Mouse (Mus musculus) MEL (cell line): ENCODE measurements around the gene Tgif1. TPM values are rescaled to one million over a fixed set of nuclear protein-coding genes. Genes with fewer than 3 reads are reported as not detected.

ENCODE experiments used
- DNase-seq: peaks from one replicate; pipeline ENCODE4 v3.0.0; 2011; ENCODE audit warnings: low read depth, low spot score
- H3K27ac ChIP-seq: 2 replicates; pipeline ENCODE4 v1.5.1; 2012; ENCODE audit warnings: low read depth, mild to moderate bottlenecking, control low read depth, low read length, moderate library complexity; ENCODE audit not compliant: control insufficient read depth
- H3K27me3 ChIP-seq, 2 experiments: fragments of 150-350 bp in 1 of 2; sonication (generic) in 1 of 2; 2 replicates each; pipeline ENCODE4 v1.6.1; 2012; ENCODE audit warnings: low read length in 2 of 2, mild to moderate bottlenecking in 2 of 2, improper control_type of control experiment in 1 of 2, moderate library complexity in 1 of 2; ENCODE audit not compliant: insufficient read depth in 2 of 2, control insufficient read depth in 1 of 2
- H3K36me3 ChIP-seq, 2 experiments: 2 replicates each; pipeline ENCODE4 v1.6.1; 2012 to 2014; ENCODE audit warnings: low read length in 2 of 2, improper control_type of control experiment in 1 of 2, inconsistent platforms in 1 of 2, mild to moderate bottlenecking in 1 of 2; ENCODE audit not compliant: insufficient read depth in 2 of 2, control insufficient read depth in 1 of 2
- H3K4me1 ChIP-seq, 2 experiments: fragments of 150-350 bp in 1 of 2; sonication (generic) in 1 of 2; 2 replicates each; pipeline ENCODE4 v1.6.1; 2012; ENCODE audit warnings: low read length in 2 of 2, improper control_type of control experiment in 1 of 2, mild to moderate bottlenecking in 1 of 2; ENCODE audit not compliant: insufficient read depth in 2 of 2, control insufficient read depth in 1 of 2
- H3K4me3 ChIP-seq, 2 experiments: fragments of 150-350 bp in 1 of 2; sonication (generic) in 1 of 2; 2 replicates each; pipeline ENCODE4 v1.5.1; 2012; ENCODE audit warnings: low read depth in 2 of 2, low read length in 2 of 2, mild to moderate bottlenecking in 2 of 2, moderate library complexity in 2 of 2, control low read depth in 1 of 2, improper control_type of control experiment in 1 of 2; ENCODE audit not compliant: control insufficient read depth in 1 of 2, insufficient read depth in 1 of 2
- H3K79me2 ChIP-seq: 2 replicates; pipeline ENCODE4 v1.6.1; 2012; ENCODE audit warnings: mild to moderate bottlenecking, low read length, moderate library complexity; ENCODE audit not compliant: control insufficient read depth, poor library complexity, insufficient read depth
- H3K9ac ChIP-seq: 2 replicates; pipeline ENCODE4 v1.6.1; 2012; ENCODE audit warnings: low read depth, mild to moderate bottlenecking, control low read depth, low read length, moderate library complexity; ENCODE audit not compliant: control insufficient read depth, poor library complexity, severe bottlenecking
- H3K9me3 ChIP-seq: fragments of 150-350 bp; sonication (generic); replicated peaks from 2 replicates; pipeline ENCODE4 v1.6.1; 2012; ENCODE audit warnings: mild to moderate bottlenecking, low read length, improper control_type of control experiment, moderate library complexity; ENCODE audit not compliant: insufficient read depth
- CHD1 ChIP-seq: IDR thresholded peaks from 2 replicates; pipeline ENCODE4 v1.6.1; 2012; ENCODE audit warnings: low read depth, mild to moderate bottlenecking, inconsistent platforms, low read length, improper control_type of control experiment
- E2F4 ChIP-seq: IDR thresholded peaks from 2 replicates; pipeline ENCODE4 v1.6.1; 2011; ENCODE audit warnings: low read depth, low read length, improper control_type of control experiment, borderline replicate concordance
- EP300 ChIP-seq, 2 experiments: IDR thresholded peaks; 2 replicates each; pipeline ENCODE4 v1.6.1; 2011; ENCODE audit warnings: improper control_type of control experiment in 2 of 2, low read length in 2 of 2, low read depth in 1 of 2, mild to moderate bottlenecking in 1 of 2
- ETS1 ChIP-seq: IDR thresholded peaks from 2 replicates; pipeline ENCODE4 v1.6.1; 2012; ENCODE audit warnings: low read depth, mild to moderate bottlenecking, inconsistent platforms, low read length, improper control_type of control experiment, moderate library complexity
- GATA1 ChIP-seq: IDR thresholded peaks from 2 replicates; pipeline ENCODE4 v1.6.1; 2011; ENCODE audit warnings: low read depth, low read length, improper control_type of control experiment
- HCFC1 ChIP-seq: IDR thresholded peaks from 2 replicates; pipeline ENCODE4 v1.6.1; 2012; ENCODE audit warnings: low read depth, mild to moderate bottlenecking, inconsistent platforms, low read length, improper control_type of control experiment, moderate library complexity
- JUND ChIP-seq: IDR thresholded peaks from 2 replicates; pipeline ENCODE4 v1.6.1; 2011; ENCODE audit warnings: low read depth, mild to moderate bottlenecking, improper control_type of control experiment, low read length
- KAT2A ChIP-seq: conservative IDR thresholded peaks from 2 replicates; pipeline ENCODE4 v1.6.1; 2012; ENCODE audit warnings: low read depth, low read length, improper control_type of control experiment, inconsistent platforms
- MAX ChIP-seq: IDR thresholded peaks from 2 replicates; pipeline ENCODE4 v1.6.1; 2011; ENCODE audit warnings: low read length, improper control_type of control experiment
- MAZ ChIP-seq: IDR thresholded peaks from 2 replicates; pipeline ENCODE4 v1.6.1; 2012; ENCODE audit warnings: low read depth, mild to moderate bottlenecking, inconsistent platforms, low read length, improper control_type of control experiment
- MXI1 ChIP-seq: IDR thresholded peaks from 2 replicates; pipeline ENCODE4 v1.6.1; 2011; ENCODE audit warnings: mild to moderate bottlenecking, low read depth, low read length, improper control_type of control experiment
- MYB ChIP-seq: IDR thresholded peaks from 2 replicates; pipeline ENCODE4 v1.6.1; 2011; ENCODE audit warnings: mild to moderate bottlenecking, low read depth, low read length, improper control_type of control experiment
- MYC ChIP-seq: IDR thresholded peaks from 2 replicates; pipeline ENCODE4 v1.6.1; 2011; ENCODE audit warnings: low read depth, mild to moderate bottlenecking, low read length, improper control_type of control experiment, moderate library complexity
- RAD21 ChIP-seq: IDR thresholded peaks from 2 replicates; pipeline ENCODE4 v1.6.1; 2011; ENCODE audit warnings: mild to moderate bottlenecking, low read depth, low read length, improper control_type of control experiment
- RCOR1 ChIP-seq: IDR thresholded peaks from 2 replicates; pipeline ENCODE4 v1.6.1; 2012; ENCODE audit warnings: low read depth, mild to moderate bottlenecking, inconsistent platforms, low read length, improper control_type of control experiment
- SMC3 ChIP-seq: IDR thresholded peaks from 2 replicates; pipeline ENCODE4 v1.6.1; 2011; ENCODE audit warnings: low read depth, low read length, improper control_type of control experiment
- TBP ChIP-seq: IDR thresholded peaks from 2 replicates; pipeline ENCODE4 v1.8.0; 2011; ENCODE audit warnings: low read depth, low read length, improper control_type of control experiment
- UBTF ChIP-seq: IDR thresholded peaks from 2 replicates; pipeline ENCODE4 v1.6.1; 2012; ENCODE audit warnings: low read depth, mild to moderate bottlenecking, inconsistent platforms, low read length, improper control_type of control experiment, moderate library complexity, borderline replicate concordance; ENCODE audit not compliant: insufficient read depth
- USF2 ChIP-seq, 2 experiments: IDR thresholded peaks; 2 replicates each; pipeline ENCODE4 v1.6.1; 2011 to 2012; ENCODE audit warnings: improper control_type of control experiment in 2 of 2, low read length in 2 of 2, borderline replicate concordance in 1 of 2, inconsistent platforms in 1 of 2, low read depth in 1 of 2, mild to moderate bottlenecking in 1 of 2; ENCODE audit not compliant: insufficient read depth in 1 of 2
- ZC3H11A ChIP-seq: IDR thresholded peaks from 2 replicates; pipeline ENCODE4 v1.6.1; 2012; ENCODE audit warnings: low read depth, mild to moderate bottlenecking, inconsistent platforms, low read length, improper control_type of control experiment
- ZMIZ1 ChIP-seq: IDR thresholded peaks from 2 replicates; pipeline ENCODE4 v1.6.1; 2012; ENCODE audit warnings: low read depth, mild to moderate bottlenecking, inconsistent platforms, low read length, improper control_type of control experiment, moderate library complexity
- polyA plus RNA-seq, 2 experiments: library from polyadenylated mRNA; stranded (reverse) in 1 of 2; unstranded in 1 of 2; fragments of >175 nt in 1 of 2; fragments of >200 nt in 1 of 2; gene quantifications; 2 replicates each; pipeline versions ENCODE4 v1.2.1 to v1.2.4; 2012; ENCODE audit warnings: low replicate concordance in 2 of 2, low read depth in 1 of 2; ENCODE audit not compliant: insufficient read length in 2 of 2, insufficient read depth in 1 of 2, missing spikeins in 1 of 2
- total RNA-seq: library from RNA; depleted of rRNA; stranded (reverse); fragments of 300-350 nt; gene quantifications from 2 replicates; pipeline ENCODE4 v1.2.3, GENCODE M21; 2012

Tgif1 gene
- total and polyA plus RNA-seq, 3 experiments: 9.1 to 29.5 TPM; not detected in 1

DNA sequence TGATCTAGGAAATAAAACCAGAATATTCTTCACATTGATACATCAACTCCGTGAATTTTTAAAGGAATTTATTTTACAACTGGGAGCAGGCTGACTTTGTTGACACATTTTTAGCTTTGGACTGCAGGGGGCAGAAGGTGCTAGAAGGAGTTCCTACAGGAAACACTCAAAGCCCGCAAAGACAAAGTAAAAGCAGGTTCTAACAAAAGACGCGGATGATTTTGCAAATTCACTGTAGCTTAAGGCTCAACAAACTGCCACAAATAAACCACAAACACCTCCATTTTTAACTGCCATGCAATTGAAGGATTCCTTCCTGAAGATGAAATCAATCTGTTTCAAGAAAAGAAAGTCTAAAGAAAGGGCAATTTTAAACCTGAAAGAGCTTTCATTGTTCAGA is 6.3 kb downstream of the Tgif1 start (continued):
- TF ChIP-seq TBP (peak; percentile 59), ZC3H11A (peak; percentile 50; the same call in 1 of the 2 replicates), MYB (peak; percentile 87), JUND (no peak), UBTF (no peak), KAT2A (no peak), MAZ (no peak), MXI1 (no peak), ETS1 (peak; percentile 65; the same call in 1 of the 2 replicates), GATA1 (no peak), RAD21 (peak; percentile 54), RCOR1 (peak; percentile 51), CHD1 (no peak), EP300 (IDR thresholded peaks at IDR 0.05; ENCODE audit: low read depth in 1 of 2, low read length in 2 of 2) (peak; percentile 28 to 81)

DNA sequence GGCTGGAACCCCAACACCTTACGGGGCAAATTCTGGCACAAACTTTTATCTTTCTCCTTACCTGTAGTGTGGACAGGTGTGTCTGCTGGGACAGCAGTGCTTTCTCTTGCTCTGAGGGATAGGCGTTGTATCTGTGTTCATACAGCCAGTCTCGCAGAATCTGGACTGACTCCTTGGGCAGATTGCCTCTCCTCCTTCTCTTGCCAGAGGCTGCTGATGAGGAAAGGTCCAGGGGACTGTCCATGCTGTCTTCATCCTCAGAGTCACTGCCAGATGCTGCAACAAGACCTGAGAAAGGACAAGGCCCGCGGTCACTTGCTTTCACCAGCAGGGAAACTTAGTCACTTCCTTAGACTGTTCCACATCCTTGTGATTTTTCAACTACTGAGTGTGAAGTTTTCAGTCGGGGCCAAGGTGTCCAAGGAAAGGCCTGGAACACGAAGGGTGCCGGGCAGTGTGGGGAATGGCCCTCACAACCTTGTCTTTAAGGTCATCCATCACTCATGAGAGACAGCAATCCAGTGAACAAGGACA is 7.2 kb downstream of the Tgif1 start:
- Histone ChIP-seq H3K9me3 (no peaks in the 10 kb centered on the region), H3K27me3 (no peaks in the 10 kb centered on the region), H3K27ac (no peak overlapping the region), H3K4me3 (no peak overlapping the region), H3K9ac (no peak overlapping the region), H3K4me1 (peaks cover 12 to 19% of the 10 kb centered on the region in 2 experiments; a peak in 3 of 4 replicates), H3K79me2 (peaks cover 41% of the 10 kb centered on the region), H3K36me3 (peaks cover 16 to 22% of the 10 kb centered on the region in 2 experiments)
- TF ChIP-seq JUND (no peak), UBTF (no peak), USF2 (IDR thresholded peaks at IDR 0.05; ENCODE audit: borderline replicate concordance in 1 of 2, insufficient read depth in 1 of 2, low read depth in 1 of 2, low read length in 2 of 2) (no peak), TBP (no peak), SMC3 (no peak), MXI1 (no peak), HCFC1 (no peak), MAX (no peak), KAT2A (no peak), MYC (no peak), RCOR1 (no peak), MYB (no peak), MAZ (no peak), ZMIZ1 (no peak), ZC3H11A (no peak), E2F4 (no peak)
- DNase-seq: no peak
